Mouse (Mus musculus): ENCODE measurements around the gene Tmem132b.

The Tmem132b gene

GRCm38 (mm10) chr5:125578661-125579060, 47.1 kb downstream of the Tmem132b start:
- no peak for DNase-seq (ENCODE audit: low spot score in 2 of 2)

DNA sequence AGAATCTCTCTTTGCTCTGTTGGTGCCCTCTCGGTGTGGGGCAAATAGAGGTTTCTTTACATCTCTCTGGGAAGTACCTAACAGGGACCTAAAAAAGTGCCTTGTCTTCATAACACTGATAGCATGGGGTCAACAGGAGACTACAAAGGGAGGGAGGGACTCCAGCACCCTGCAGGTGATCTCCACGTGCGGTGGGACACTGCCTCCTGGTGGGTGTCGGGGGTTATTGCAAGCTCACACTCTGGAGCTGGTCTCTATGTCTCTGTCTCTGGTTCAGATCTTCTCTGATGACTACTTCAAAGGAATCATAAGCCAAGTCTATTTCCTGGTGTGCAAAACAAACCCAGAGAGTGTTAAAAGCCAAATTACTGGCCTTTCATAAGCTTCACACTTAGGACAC, 47.6 kb downstream of the Tmem132b start:
- DNase-seq (ENCODE audit: low spot score in 2 of 2) = no peak

DNA sequence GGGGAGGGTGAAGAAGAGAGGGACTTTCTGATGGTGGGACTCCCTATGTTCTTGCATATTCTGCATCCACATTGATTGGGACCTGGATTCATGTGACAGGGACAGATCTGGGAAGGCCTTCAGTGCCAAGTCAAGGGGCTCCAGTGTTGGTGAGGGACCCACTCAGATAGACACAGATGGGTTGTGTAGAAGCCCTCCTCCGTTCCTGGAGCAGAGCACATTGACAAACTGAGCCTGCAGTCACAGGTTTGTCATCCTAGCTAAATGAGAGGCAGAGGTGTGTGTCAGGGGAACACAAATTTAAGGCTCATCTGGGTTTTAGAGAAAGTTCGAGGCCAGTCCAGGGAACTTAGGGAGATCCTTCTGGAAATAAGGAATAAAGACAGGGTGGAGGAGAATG, 51.7 kb downstream of the Tmem132b start:
- DNase-seq (ENCODE audit: low spot score in 2 of 2) = no peak

- DNase-seq (ENCODE audit: low spot score in 2 of 2) = no peak
These were observed 52.3 kb downstream of the Tmem132b start for GRCm38 (mm10) chr5:125583836-125584235.

GRCm38 (mm10) chr5:125585211-125585610, 53.6 kb downstream of the Tmem132b start:
- DNase-seq (ENCODE audit: low spot score in 2 of 2) = no peak

DNA sequence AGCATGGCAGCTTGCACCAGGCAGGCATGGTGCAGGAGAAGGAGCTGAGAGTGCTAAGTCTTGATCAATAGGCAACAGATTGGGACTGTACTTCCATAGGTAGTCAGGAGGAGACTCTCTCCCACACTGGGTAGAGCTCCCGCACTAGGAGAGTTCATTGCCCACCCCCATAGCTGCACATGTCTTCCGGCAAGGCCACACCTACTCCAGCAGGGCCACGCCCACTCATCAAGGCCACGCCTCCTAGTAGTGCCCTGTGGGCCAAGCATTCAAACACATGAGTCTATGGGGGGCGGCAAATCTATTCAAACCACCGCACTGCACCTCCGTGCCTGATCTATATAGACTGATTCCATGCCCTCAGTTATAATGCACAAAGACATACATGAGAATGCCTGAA, 56.6 kb downstream of the Tmem132b start:
- DNase-seq (ENCODE audit: low spot score in 2 of 2) = no peak

DNA sequence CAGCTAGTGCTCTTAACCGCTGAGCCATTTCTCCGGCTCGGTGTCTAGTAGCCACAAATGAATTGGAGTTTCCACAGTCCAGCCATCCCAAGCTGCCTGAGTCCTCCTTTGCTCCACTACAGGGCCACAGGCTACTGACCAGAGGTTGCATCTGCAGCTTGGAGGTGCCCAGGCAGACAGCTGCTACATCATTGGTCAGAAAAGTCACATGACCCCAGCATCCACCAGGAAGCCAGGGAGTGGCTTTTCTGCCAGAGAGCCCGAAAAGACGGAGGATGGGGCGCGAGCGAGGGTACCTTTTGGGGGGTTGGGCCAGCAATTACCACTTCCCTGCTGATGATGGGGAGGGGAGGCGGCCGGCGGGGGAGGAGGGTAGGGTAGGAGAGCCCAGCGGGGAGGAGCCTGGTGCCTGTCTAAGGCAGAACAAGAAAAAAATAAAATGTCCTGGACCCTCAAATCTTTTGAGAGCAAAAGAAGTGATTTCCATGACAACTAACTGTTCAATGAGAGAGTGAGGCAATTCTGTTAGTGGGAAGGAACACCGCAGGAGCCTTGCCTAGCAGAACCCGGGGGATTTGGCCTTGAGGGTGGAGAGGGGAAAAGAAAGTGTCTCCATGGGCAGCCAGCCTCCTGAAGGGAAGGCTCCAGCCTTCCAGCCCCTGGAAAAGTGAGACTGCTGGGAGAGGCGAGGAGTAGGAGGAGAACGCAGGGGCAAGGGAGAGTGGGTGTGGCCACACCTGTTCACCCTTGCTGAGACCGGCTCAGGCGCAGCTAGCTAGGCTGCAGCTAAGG, 57.5 kb downstream of the Tmem132b start:
- DNase-seq (ENCODE audit: low spot score in 2 of 2) = no peak

DNA sequence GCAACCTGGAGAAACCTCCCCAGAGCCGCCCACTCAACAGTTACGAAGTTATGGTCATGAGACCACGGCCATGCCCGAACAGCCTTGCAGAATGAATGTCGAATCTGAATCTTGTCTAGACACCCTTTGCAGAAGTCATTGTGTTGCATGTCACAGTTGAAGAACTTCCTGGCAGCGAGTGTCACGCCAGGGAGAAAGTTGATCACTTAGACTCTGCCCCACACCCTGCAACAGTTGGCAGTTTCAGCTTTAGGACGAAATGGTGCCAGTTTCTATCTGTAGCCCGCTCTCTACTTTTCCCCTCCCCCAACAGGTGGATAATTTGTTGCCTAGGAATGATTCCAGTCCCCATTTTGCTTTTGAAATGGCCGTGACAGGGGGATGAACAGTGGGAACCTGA, 66.5 kb downstream of the Tmem132b start:
- no peak for DNase-seq (ENCODE audit: low spot score in 2 of 2)

GRCm38 (mm10) chr5:125607146-125607545, 75.6 kb downstream of the Tmem132b start:
- no peak for DNase-seq (ENCODE audit: low spot score in 2 of 2)

- DNase-seq (ENCODE audit: low spot score in 2 of 2) = no peak
These were observed 78.4 kb downstream of the Tmem132b start for GRCm38 (mm10) chr5:125609968-125610367.

DNA sequence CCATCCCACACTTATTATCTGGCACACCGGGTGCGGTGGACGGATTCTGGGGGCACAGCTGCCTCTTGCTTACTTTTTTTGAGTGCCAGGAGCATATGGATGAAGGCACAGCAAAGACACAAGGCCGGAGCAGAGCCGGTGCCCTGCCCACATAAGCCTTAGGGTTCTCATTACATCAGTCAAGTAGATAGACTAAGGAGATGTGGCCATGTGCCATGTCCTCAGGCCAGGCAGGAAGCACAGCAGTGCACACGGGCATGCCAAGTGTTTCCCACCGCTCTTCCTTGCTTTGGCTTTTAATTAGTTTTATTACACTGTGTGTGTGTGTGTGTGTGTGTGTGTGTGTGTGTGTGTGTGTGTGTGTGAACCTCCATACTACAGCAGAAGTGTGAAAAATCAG, 80.9 kb downstream of the Tmem132b start:
- no peak for DNase-seq (ENCODE audit: low spot score in 2 of 2)

DNA sequence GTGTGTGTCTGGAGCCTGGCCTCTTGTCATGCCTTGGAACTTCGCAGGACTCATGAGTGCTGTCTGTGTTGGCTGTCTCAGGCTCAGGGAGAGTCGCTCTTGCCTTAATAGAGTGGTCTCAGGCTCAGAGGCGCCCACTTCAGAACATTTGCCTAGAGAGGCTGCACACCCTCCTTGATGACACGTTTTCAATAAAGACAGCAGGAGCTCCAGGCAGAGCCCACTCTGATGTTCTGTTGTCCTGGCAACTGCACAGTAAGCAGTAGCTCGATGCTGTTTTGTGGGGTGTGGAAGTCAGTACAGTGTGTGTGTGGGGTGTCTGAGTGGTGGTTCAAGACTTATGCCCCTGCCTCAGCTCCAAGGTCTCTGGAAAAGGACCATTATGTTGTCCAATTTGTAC, 81.6 kb downstream of the Tmem132b start:
- DNase-seq (ENCODE audit: low spot score in 2 of 2) = no peak

- DNase-seq (ENCODE audit: low spot score in 2 of 2) = no peak
These were observed 82.8 kb downstream of the Tmem132b start for GRCm38 (mm10) chr5:125614348-125614747.

GRCm38 (mm10) chr5:125617050-125617449, 85.5 kb downstream of the Tmem132b start:
- DNase-seq (ENCODE audit: low spot score in 2 of 2) = no peak

- DNase-seq (ENCODE audit: low spot score in 2 of 2) = no peak
These were observed 96.3 kb downstream of the Tmem132b start for GRCm38 (mm10) chr5:125627816-125628348.

DNA sequence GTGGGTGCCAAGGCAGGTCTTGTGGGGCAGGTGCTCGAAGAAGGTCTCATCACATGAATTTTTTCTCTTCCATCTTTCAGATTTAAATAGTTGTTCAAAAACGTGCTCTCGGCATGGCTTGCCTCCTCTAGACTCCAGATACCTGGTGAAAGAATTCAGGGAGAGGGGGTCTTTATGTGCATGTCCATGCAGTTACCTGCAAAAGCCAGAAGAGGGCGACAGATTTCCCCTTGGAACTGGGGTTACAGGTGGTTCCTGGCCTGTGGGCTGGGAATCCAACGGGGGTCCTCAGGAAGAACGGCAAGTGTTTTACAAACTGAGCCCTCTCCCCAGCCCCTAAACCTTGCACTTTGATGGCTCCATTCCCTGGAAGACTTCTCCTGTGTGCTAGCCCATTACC, 103.1 kb downstream of the Tmem132b start:
- DNase-seq (ENCODE audit: low spot score in 2 of 2) = no peak

DNA sequence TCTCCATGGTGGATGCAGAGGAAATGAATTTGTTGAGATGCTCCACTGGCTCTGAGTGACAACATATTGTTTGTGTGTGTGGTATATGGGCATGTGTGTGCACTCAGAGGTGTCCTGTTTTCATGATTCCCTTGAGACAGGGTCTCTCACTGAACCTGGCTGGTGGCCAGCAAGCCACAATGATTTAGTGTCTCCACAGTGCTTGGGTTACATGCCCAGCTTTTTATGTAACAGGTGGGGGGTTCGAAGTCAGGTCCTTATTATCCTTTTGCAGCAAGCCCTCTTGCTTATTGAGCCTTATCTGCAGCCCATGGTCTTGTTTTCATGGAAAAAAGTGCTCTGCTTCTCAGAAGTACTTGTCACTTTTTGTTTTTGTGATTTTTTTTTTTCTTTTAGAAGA, 109.4 kb downstream of the Tmem132b start:
- DNase-seq (ENCODE audit: low spot score in 2 of 2) = no peak

GRCm38 (mm10) chr5:125641531-125642147, 110.1 kb downstream of the Tmem132b start:
- no peak for DNase-seq (ENCODE audit: low spot score in 2 of 2)

- no peak for DNase-seq (ENCODE audit: low spot score in 2 of 2)
These were observed 116.7 kb downstream of the Tmem132b start for GRCm38 (mm10) chr5:125648236-125648635.

- no peak for DNase-seq (ENCODE audit: low spot score in 2 of 2)
These were observed 118.4 kb downstream of the Tmem132b start for GRCm38 (mm10) chr5:125649982-125650381.

DNA sequence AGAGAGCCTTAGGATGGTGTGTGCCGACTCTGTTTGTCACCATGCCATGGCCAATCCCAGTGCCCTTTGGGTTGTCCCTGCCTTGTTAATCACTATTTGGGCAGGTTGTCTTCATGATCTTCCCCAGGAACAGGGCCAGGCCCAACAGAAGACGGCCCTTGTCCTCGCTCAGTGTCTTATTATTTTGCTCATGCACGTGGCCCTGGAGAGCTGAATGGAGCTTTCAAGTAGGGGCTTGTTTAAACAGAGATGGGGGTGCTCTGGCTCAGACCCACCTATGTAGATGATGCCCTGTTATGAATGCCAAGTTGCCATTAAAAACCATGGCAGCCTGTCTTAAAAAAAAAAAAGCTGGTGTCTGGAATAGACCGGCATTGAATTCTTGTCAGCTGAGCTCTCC, 126.5 kb downstream of the Tmem132b start:
- DNase-seq (ENCODE audit: low spot score in 2 of 2) = no peak

DNA sequence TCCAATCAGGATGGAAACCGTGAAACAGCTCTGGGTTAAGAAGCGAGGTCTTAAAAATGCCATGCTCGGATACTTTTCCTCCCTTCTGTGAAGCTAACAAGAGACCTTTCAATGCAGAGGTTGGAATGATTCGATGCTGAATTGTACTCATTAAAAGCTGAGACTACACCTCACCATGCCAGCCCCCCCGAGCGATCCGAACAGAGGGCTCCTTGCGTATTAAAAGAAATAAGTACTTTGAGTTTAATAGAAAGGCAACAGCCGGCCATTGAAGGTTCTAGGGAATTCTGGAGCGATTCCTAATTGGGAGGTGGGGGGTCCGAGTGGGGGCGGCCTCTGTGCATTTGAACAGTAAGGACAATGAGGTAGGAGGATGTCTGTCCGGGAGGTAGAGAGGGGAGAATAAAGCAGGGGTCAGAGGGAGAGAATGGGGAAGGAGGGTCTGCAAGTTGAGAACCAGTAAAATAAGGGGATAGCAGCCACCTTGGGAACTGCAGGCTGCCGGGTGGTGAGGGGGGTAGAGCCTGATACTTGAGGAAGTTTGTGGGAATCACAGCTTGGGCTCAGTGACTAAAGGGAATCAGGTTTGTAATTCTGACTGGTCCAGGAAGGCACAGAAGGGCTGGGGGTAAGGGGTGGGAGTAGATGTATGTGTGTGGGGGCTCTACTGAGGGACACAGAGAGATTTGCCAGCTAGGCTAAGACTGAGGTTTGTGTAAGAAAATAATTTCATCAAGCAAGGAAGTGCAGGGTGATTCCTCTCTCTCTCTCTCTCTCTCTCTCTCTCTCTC, 127.6 kb downstream of the Tmem132b start:
- no peak for DNase-seq (ENCODE audit: low spot score in 2 of 2)

Data from spleen, postnatal 4 days (tissue).